Mouse (Mus musculus): ENCODE data around the gene Usp3.

The Usp3 gene

GRCm38 (mm10) chr9:66592708-66593612 lies at the start of gene Usp3:
Usp3 (minus strand) TSS chr9:66593142.
- peak; percentile 95 to 97 for DNase-seq

- peak; percentile 39 to 73 for DNase-seq
Measured at GRCm38 (mm10) chr9:66640491-66640890, 47.5 kb upstream of the Usp3 start.

- no peak for DNase-seq
Measured at GRCm38 (mm10) chr9:66639626-66640025, 46.7 kb upstream of the Usp3 start.

- no peak for DNase-seq
Measured at GRCm38 (mm10) chr9:66632441-66632840, 39.5 kb upstream of the Usp3 start.

GRCm38 (mm10) chr9:66630931-66631330 lies 38.0 kb upstream of the Usp3 start:
- peak in 1 of 2 experiments; percentile 45 for DNase-seq

GRCm38 (mm10) chr9:66626661-66627060 lies 33.7 kb upstream of the Usp3 start:
- DNase-seq, result peak; percentile 67 to 87

GRCm38 (mm10) chr9:66625974-66626530 lies 33.1 kb upstream of the Usp3 start:
- DNase-seq, result no peak

GRCm38 (mm10) chr9:66624873-66625272 lies 31.9 kb upstream of the Usp3 start:
- no peak for DNase-seq

- DNase-seq, result no peak
Measured at GRCm38 (mm10) chr9:66623627-66624026, 30.7 kb upstream of the Usp3 start.

GRCm38 (mm10) chr9:66620581-66620981 lies 27.6 kb upstream of the Usp3 start:
- DNase-seq, result peak; percentile 69 to 77

- DNase-seq, result peak in 1 of 2 experiments; percentile 43
Measured at GRCm38 (mm10) chr9:66620055-66620454, 27.1 kb upstream of the Usp3 start.

- DNase-seq, result no peak
Measured at GRCm38 (mm10) chr9:66617812-66618211, 24.9 kb upstream of the Usp3 start.

- DNase-seq, result no peak
Measured at GRCm38 (mm10) chr9:66616858-66617257, 23.9 kb upstream of the Usp3 start.

GRCm38 (mm10) chr9:66615141-66615540 lies 22.2 kb upstream of the Usp3 start:
- peak in 1 of 2 experiments; percentile 26 for DNase-seq

GRCm38 (mm10) chr9:66614547-66614946 lies 21.6 kb upstream of the Usp3 start:
- DNase-seq, result no peak

- no peak for DNase-seq
Measured at GRCm38 (mm10) chr9:66613667-66614066, 20.7 kb upstream of the Usp3 start.

- peak; percentile 90 to 95 for DNase-seq
Measured at GRCm38 (mm10) chr9:66611478-66612093, 18.6 kb upstream of the Usp3 start.

GRCm38 (mm10) chr9:66608817-66609345 lies 15.9 kb upstream of the Usp3 start:
- DNase-seq, result no peak

- DNase-seq, result no peak
Measured at GRCm38 (mm10) chr9:66606851-66607250, 13.9 kb upstream of the Usp3 start.

- DNase-seq, result peak; percentile 75 to 85
Measured at GRCm38 (mm10) chr9:66605876-66606750, 13.2 kb upstream of the Usp3 start.

GRCm38 (mm10) chr9:66604349-66605206 lies 11.6 kb upstream of the Usp3 start:
- peak; percentile 39 to 49 for DNase-seq
